In the genomic region with DNA sequence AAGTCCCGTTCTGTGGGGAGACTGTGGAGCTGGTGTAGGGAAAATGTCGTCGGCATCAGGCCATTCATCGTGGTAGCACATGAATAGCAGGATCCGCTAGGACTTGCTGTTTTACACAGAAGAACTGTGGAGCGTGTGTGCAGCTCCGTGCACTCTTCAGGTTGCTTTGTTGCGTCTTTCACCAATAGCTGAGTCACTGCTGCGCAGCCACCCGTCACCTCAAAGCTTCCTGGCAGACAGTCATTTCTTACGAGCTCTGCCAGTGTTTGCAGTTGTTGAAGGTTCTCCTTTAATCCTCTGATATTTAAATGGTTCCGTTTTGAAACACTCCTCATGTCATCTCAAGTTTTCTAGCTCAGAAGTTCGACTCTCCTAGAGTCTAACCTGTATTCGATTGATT, we compare ENCODE assay signal across 11 mouse cellular contexts. TPM values are rescaled to one million over a fixed set of nuclear protein-coding genes. Genes with fewer than 3 reads are reported as not detected.
"Had no signal": no experiment of that assay in that cellular context is flagged by ENCODE, and none has a peak within 500 bp of the region (broad histone marks: within the 10 kb centered on the region; RNA-seq: fewer than 3 reads in every experiment).

No protein-coding gene starts in this region.

RNA-seq across cellular contexts. Expression of a gene that starts 45.2 kb away (rescaled TPM):
- total RNA-seq: heart, postnatal 25 days; heart, postnatal 36 days; heart, postnatal 4 days; hindbrain, postnatal 0 days; layer of hippocampus, adult 18-20 months; layer of hippocampus, adult 2 months; layer of hippocampus, adult 8-10 months; layer of hippocampus, postnatal 10 days; layer of hippocampus, postnatal 14 days; layer of hippocampus, postnatal 36 days; left cerebral cortex, adult 18-20 months had no signal

RNA-seq across cellular contexts. Expression of a gene that starts 54.4 kb away (rescaled TPM):
- total RNA-seq: hindbrain, postnatal 0 days had no signal
